Mouse (Mus musculus) lung, adult 2 months (tissue): ENCODE results near the gene Klf1.

ENCODE experiments used
- CTCF ChIP-seq: fragments of 200-500 bp; IDR thresholded peaks from 2 replicates; pipeline ENCODE4 v1.5.1; 2011; ENCODE audit warnings: mild to moderate bottlenecking, low read length, control low read depth; ENCODE audit not compliant: insufficient read depth
- POLR2A ChIP-seq: fragments of 200-500 bp; IDR thresholded peaks from 2 replicates; pipeline ENCODE4 v1.6.1; 2011; ENCODE audit warnings: low read depth, mild to moderate bottlenecking, control low read depth, low read length, borderline replicate concordance; ENCODE audit errors: extremely low read depth

- TF ChIP-seq CTCF = no peak
- no peak for TF ChIP-seq POLR2A
Measured at GRCm38 (mm10) chr8:84912391-84912790, 10.7 kb downstream of the Klf1 start.
